Mouse (Mus musculus) heart, embryonic 11.5 days (tissue): Measurements from ENCODE around the gene Tmf1. TPM values are rescaled to one million over a fixed set of nuclear protein-coding genes. Genes with fewer than 3 reads are reported as not detected.

Source experiments
- ATAC-seq: fragments of 200-750 bp; cut with Nextera tagmentation; replicated peaks from 2 replicates; pipeline ENCODE4 v1.8.0; 2017; ENCODE audit warnings: moderate library complexity; ENCODE audit not compliant: insufficient number of reproducible peaks, low FRiP score, low TSS enrichment
- H3K27ac ChIP-seq: fragments of 300-500 bp; sonication (generic); 2 replicates; pipeline ENCODE4 v1.5.1; 2014; ENCODE audit warnings: mild to moderate bottlenecking, low read depth, low read length
- H3K27me3 ChIP-seq: fragments of 300-500 bp; sonication (generic); 2 replicates; pipeline ENCODE4 v1.6.1; 2014; ENCODE audit warnings: mild to moderate bottlenecking, low read length, mixed read lengths; ENCODE audit not compliant: control insufficient read depth, insufficient read depth
- H3K36me3 ChIP-seq: fragments of 300-500 bp; sonication (generic); 2 replicates; pipeline ENCODE4 v1.6.1; 2014; ENCODE audit warnings: mild to moderate bottlenecking, low read length, moderate library complexity, mixed read lengths; ENCODE audit not compliant: control insufficient read depth, insufficient read depth
- H3K4me1 ChIP-seq: fragments of 300-500 bp; sonication (generic); 2 replicates; pipeline ENCODE4 v1.6.1; 2014; ENCODE audit warnings: low read length; ENCODE audit not compliant: control insufficient read depth, insufficient read depth
- H3K4me2 ChIP-seq: fragments of 300-500 bp; sonication (generic); 2 replicates; pipeline ENCODE4 v1.6.1; 2014; ENCODE audit warnings: mild to moderate bottlenecking, moderate library complexity
- H3K4me3 ChIP-seq: fragments of 300-500 bp; sonication (generic); 2 replicates; pipeline ENCODE4 v1.5.1; 2014; ENCODE audit warnings: low read depth, low read length
- H3K9ac ChIP-seq: fragments of 300-500 bp; sonication (generic); 2 replicates; pipeline ENCODE4 v1.6.1; 2014; ENCODE audit warnings: mild to moderate bottlenecking, low read depth, low read length, moderate library complexity
- H3K9me3 ChIP-seq: fragments of 300-500 bp; sonication (generic); replicated peaks from 2 replicates; pipeline ENCODE4 v1.6.1; 2016; ENCODE audit warnings: low read length; ENCODE audit not compliant: control insufficient read depth
- WGBS: fragments of 180-500 bp; shearing (Covaris S2); extraction: QIAGEN DNeasy Blood & Tissue Kit; methylation state at CpG from one replicate; pipeline ENCODE4 v1.1.7; 2014; ENCODE audit not compliant: insufficient replicate concordance; 5-methylcytosine and 5-hydroxymethylcytosine counted together
- polyA plus RNA-seq: library from polyadenylated mRNA; unstranded; fragments of >200 nt; fragmentation: Nextera tagmentation; extraction: Ambion mirVana; gene quantifications from 2 replicates; pipeline ENCODE4 v1.2.1, GENCODE M21; 2014

Gene Tmf1
- polyA plus RNA-seq, 1 experiment from 2014 or later: 27.3 TPM

DNA sequence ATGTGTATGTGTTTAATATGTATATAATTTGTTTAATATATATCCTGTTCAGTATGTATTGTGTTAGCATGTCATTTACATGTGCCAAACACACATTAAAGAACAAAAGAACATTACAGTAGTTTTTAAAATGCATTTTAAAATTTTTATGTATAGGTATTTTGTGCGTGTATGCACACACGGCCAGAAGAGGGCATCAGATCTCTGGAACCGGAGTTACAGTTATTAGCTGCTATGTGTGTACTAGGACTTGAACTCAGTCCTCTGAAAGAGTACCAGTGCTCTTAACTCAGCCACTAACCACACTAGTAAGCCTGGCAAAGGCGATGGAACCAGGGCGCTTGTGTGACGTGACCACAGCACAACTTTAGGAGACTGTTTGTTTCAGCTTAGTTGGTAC lies 28.8 kb downstream of the Tmf1 start:
- no peaks in the 10 kb centered on the region for H3K9me3 ChIP-seq
- H3K4me2 ChIP-seq: no peak overlapping the region
- no peak for ATAC-seq
- WGBS: 76% methylated on average over 6 of the region's 6 CpGs
- H3K9ac ChIP-seq: no peak overlapping the region
- H3K27me3 ChIP-seq: no peaks in the 10 kb centered on the region
- H3K27ac ChIP-seq: no peak overlapping the region
- H3K4me3 ChIP-seq: no peak overlapping the region
- H3K36me3 ChIP-seq: peaks cover 2% of the 10 kb centered on the region; the same call in 1 of the 2 replicates
- H3K4me1 ChIP-seq: peaks cover 18% of the 10 kb centered on the region

DNA sequence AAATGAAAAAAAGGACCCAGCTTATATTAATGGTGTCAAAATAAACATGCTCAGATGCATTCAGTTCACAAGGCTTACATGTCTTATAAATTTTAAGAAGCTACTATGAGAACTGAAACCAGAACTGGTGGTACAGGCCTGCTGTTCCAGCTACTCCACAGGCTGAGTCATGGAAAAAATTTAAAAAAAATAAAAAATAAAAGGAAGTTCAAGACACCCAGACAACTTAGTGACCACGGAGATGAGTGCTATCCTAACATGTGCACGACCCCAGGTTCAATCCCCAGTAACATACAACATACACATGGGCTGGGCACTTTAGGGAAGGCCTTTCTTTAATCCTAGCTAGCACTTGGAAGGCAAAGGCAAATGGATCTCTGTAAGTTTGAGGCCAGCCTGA lies 29.2 kb downstream of the Tmf1 start:
- no peak for ATAC-seq
- H3K27ac ChIP-seq: no peak overlapping the region

DNA sequence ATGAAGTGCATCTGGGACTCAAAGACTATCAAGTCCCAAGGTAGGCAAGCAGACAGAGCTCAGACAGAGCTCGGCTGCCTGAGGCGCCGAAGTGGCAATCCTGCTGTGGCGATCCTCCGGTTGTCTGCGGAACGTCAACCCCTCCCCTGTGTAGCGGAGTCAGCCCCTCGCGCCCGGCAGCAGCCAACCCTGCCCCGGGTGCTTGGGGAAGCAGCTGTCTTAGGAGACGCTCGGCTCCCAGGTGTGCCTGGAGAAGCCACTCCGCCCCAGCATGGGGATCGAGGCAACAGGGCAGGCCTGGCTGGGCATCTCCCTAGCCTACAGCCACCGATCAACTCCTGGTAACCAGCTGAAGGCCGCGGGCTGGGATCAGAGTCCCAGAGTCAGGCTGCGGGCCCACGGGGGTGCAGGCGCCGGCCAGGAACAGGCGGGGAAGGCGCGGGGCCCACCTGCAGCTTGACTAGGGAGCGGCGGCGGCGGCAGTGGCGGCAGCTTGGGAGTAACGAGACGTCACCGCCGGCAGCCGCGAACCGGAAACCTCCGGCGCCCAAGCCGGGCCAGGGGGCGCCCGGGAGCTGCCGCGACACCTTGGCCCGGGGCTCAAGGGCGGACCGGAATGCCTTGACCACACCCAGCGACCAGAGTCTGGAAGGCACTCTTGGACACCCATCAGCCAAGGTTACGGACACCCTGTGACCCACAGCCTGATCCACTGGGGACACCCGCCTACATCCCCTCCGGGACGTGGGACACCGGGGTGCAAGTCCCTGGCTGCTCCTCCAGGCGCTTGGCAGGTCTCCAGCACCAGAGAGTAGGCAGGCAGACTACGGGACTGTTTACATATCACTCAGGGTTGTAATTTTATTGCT lies 30.3 kb downstream of the Tmf1 start, which contains the start of gene Eogt:
Gene Eogt, minus strand, starts transcription at position 800 of the 869 bp plus-strand sequence.
- Histone ChIP-seq H3K4me3 (peak within 1 kb of the TSS; percentile 78), H3K9me3 (no peaks in the 10 kb centered on the region), H3K27ac (peak within 1 kb of the TSS; percentile 79), H3K9ac (peak within 1 kb of the TSS; percentile 97), H3K4me2 (peak within 1 kb of the TSS; percentile 97), H3K4me1 (peaks cover 24% of the 10 kb centered on the region), H3K36me3 (peaks cover under 1% of the 10 kb centered on the region; the same call in 1 of the 2 replicates), H3K27me3 (no peaks in the 10 kb centered on the region)
- under 1% methylated on average over 56 of the region's 56 CpGs for WGBS
- ATAC-seq: peak; percentile 72

More for the DNA sequence above, 29.2 kb downstream of the Tmf1 start:
- WGBS: 75% methylated on average over 2 of the region's 2 CpGs
- H3K4me1 ChIP-seq: peaks cover 18% of the 10 kb centered on the region
- no peak overlapping the region for H3K4me2 ChIP-seq
- H3K9me3 ChIP-seq: no peaks in the 10 kb centered on the region
- H3K9ac ChIP-seq: no peak overlapping the region
- H3K4me3 ChIP-seq: no peak overlapping the region
- H3K36me3 ChIP-seq: peaks cover 2% of the 10 kb centered on the region; the same call in 1 of the 2 replicates
- H3K27me3 ChIP-seq: no peaks in the 10 kb centered on the region

DNA sequence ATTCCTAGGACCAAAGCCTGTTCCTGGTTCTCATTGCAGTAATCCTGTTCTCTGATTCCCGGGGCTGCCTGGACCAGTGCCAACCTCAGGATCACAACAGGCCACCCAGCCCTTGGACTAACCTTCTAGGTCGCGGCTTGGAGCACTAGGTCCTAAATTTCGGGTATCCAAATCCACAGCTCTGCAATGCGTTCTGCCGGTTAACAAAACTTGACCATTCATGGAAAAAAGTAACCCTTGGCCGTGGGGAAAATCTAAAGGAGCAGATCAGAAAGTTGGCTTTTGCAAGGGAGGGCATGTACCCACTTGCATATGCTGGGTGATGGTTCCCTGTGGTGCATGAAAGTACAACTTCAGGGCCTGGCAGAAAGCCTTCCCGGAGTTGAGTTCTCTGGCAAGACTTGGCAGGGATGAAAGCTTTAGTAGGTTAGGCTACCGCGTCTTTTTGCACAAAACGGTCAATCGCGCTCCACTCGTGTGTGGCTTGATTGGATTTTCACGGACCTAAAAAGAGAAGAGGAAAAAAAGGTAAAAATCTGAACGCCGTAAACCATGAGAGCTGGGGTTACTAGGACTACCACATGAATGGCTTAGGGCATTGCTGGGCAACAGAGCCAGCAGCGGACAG lies 31.1 kb downstream of the Tmf1 start:
- WGBS: 18% methylated on average over 18 of the region's 18 CpGs
- Histone ChIP-seq H3K27me3 (no peaks in the 10 kb centered on the region), H3K9ac (peak overlapping the region; percentile 97), H3K4me1 (peaks cover 24% of the 10 kb centered on the region), H3K9me3 (no peaks in the 10 kb centered on the region), H3K4me2 (peak overlapping the region; percentile 97), H3K36me3 (no peaks in the 10 kb centered on the region), H3K4me3 (peak overlapping the region; percentile 78), H3K27ac (peak overlapping the region; percentile 79; the same call in 1 of the 2 replicates)
- no peak for ATAC-seq

DNA sequence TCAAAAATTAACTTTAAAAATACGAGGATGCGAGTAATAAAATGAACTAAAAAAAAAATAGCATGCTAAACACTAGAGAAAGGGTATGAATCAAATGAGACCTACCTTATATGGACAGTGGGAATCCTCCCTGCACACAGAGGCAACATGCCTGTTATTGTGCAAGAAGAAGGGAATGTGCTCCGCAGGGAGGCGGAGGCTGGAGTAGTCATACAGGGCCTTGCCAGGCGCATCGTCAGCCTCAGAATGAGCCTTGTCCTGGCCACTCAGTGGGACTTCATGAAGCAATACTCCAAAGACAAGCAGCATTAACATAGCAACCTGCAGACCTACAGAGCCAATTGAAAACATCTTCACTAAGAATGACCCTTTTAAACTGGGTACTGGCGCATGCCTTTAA lies 33.8 kb downstream of the Tmf1 start:
- Histone ChIP-seq H3K36me3 (no peaks in the 10 kb centered on the region; the same call in 1 of the 2 replicates), H3K27me3 (no peaks in the 10 kb centered on the region), H3K9me3 (no peaks in the 10 kb centered on the region), H3K4me3 (no peak overlapping the region), H3K9ac (no peak overlapping the region), H3K4me2 (no peak overlapping the region), H3K4me1 (peaks cover 24% of the 10 kb centered on the region), H3K27ac (no peak overlapping the region)
- 89% methylated on average over 7 of the region's 7 CpGs for WGBS
- no peak for ATAC-seq

DNA sequence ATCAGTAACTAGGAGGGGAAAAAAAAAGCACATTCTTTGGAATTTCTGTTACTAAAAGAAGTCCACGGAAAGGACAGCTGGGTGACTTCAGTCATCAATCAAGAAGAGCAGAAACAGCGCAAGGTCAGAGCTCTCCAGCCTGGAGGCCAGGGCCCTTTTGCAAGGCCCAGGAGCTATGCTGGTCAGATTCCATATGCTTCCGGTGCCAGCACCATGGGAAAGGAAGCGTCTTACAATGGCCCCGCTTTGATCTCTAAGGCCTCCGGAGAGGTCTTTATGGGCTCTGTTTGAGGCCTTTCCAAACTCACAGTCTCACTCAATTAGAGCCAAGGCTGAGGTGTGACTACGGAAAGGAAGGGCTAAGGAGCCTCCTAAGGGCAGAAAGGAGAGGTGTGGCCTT lies 34.6 kb downstream of the Tmf1 start:
- no peak overlapping the region for H3K4me3 ChIP-seq
- no peak for ATAC-seq
- no peaks in the 10 kb centered on the region for H3K27me3 ChIP-seq
- H3K9ac ChIP-seq: no peak overlapping the region
- H3K9me3 ChIP-seq: no peaks in the 10 kb centered on the region
- peaks cover 7% of the 10 kb centered on the region for H3K36me3 ChIP-seq
- no peak overlapping the region for H3K4me2 ChIP-seq
- peaks cover 23% of the 10 kb centered on the region for H3K4me1 ChIP-seq
- WGBS: 26% methylated on average over 7 of the region's 7 CpGs
- no peak overlapping the region for H3K27ac ChIP-seq

DNA sequence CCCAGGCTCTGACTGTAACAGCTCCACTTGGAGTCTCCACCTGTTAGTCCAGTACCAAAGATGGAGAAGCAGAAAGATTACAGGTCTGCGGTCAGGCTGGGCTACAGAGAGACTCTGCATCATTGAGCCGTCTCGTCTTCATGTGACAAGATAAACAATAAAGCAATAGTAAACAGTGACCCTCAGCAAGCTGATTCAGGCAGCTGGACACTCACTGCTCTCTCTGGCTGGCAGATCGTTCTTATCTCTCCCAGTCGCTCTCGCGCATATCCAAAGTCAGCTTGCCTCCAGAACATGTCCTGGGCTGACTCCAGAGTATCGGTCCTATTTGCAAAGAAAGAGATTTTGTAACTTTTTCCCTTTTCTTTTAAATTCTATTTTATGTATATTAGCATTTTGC lies 36.3 kb downstream of the Tmf1 start:
- ATAC-seq: no peak
- Histone ChIP-seq H3K36me3 (peaks cover 8% of the 10 kb centered on the region), H3K9ac (no peak overlapping the region), H3K4me3 (no peak overlapping the region), H3K4me2 (no peak overlapping the region), H3K27me3 (no peaks in the 10 kb centered on the region), H3K9me3 (no peaks in the 10 kb centered on the region), H3K27ac (no peak overlapping the region), H3K4me1 (peaks cover 13% of the 10 kb centered on the region)
- 31% methylated on average over 8 of the region's 8 CpGs for WGBS

DNA sequence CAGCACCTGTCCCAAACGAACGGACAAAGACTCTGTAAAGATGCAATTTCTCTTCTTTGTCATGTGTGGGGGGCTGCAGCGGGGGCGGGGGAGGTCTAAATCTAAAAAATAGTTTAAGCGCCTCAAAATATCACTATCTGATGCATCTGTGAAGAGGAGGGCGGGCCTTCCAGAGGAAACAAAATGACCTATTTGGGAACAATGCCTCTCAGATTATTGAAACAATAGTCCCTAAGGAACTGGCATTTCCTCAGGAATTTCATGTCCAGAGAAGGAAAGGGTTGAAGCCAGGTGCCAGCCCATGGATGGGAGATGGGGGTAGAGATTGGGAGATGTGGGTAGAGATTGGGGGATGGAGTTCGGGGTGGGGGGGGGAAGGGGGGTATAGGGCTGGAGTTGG lies 37.1 kb downstream of the Tmf1 start:
- WGBS: 82% methylated on average over 7 of the region's 7 CpGs
- H3K9ac ChIP-seq: no peak overlapping the region
- H3K36me3 ChIP-seq: peaks cover 8% of the 10 kb centered on the region
- no peak overlapping the region for H3K4me2 ChIP-seq
- no peak overlapping the region for H3K4me3 ChIP-seq
- H3K9me3 ChIP-seq: no peaks in the 10 kb centered on the region
- no peak for ATAC-seq
- H3K27me3 ChIP-seq: no peaks in the 10 kb centered on the region
- no peak overlapping the region for H3K27ac ChIP-seq
- H3K4me1 ChIP-seq: peaks cover 9% of the 10 kb centered on the region
